Mouse (Mus musculus) right cerebral cortex, postnatal 36 days (tissue): ENCODE data around the gene Klc4.

Source experiments
- DNase-seq, 2 experiments: peaks; one replicate each; pipeline ENCODE4 v3.0.0; 2022; ENCODE audit warnings: low spot score in 2 of 2, mixed read lengths in 1 of 2

The Klc4 gene

DNA sequence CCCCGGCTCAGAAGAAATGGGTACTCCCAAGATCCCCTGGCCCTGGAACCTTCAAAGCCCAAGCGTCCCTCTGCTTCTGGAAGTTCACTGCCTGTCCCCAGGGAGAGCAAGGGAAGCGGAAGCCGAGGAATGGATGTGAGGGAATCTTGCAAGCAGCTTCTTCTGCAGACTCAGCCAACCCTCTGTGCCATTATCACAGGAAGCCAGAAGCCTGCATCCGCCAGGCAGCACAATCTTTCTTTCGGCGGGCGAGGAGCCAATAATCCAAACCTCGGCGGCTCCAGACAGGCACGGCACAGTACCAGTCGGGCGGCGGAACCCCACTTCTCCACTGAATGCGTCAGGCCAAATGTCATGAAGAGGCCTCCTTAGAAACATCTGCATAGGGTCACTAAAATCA lies 24.5 kb downstream of the Klc4 start:
- peak in 1 of 2 experiments; percentile 46 for DNase-seq

DNA sequence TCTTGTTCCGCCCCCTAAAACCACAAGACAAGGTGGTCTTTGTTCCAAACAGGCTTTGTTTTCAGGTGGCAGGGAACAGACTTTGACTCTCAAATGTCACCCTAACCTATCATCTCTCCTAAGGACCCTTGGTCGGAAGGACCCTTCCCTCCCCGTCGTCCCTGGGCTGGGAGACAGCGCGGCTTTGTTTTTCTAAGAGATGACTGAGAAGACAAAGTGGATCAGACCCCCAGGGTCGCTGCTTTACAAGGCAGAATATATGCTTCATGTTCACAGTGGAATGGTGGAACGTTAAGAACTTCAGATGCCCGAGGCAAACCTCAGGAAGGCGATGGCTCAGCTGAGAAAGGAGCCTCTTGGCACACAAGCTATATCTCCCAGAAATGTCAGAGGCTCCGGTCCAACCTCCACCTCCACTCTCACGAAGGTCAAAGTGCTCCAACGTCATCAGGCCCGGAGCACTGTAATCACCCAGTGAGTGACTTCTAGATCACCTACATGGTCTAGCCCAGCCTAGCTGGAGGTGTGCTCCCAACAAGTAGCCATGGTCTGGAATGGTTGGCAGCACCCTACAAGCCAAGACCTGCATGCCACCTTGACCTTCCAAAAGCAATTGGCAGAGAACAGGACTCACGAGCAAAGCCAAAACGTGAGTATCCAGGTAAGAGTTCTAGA lies 26.0 kb downstream of the Klc4 start:
- DNase-seq: no peak

DNA sequence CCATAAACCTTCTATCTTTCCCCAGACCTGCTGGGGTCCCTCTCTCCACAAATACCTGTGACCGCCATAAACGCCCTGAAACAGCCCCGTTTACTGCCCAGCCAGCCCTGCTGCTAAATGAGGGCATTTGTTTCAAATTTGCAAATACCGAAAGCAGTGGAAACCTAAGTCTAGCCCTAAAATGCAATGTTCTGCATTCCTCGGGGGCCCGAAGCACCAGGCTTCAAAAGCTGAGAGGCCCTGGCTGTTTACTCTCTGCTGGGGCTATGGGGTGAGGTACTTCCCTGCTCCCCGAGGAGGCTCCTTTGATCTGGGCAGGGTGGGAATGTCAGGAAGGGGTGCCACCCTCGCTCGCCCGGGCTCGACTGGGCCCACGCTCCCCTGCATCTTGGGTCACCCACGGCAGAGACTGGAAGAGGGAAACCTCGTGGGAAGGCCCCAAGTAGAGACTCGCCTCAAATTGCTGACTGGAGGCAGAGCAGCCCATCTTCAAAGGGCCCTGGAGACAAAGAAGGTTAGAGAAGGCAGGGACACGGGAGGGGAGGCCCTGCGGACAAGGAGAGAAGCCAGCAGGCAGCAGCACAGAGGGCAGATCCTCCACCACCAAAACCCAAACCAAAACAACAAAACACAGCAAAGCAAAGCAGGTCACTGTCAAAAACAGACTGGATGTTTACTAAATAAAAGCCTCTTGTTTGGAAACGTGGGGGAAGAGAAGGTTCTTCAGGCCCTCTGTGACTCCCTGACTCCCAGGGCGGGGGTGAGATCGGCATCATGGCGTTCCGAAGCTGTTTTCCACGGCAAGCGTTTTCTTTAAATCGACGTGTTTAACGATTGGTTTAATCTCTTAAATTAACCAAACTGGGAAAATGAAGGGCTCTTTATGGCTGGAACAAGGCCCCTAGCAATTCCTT lies 26.8 kb downstream of the Klc4 start:
- no peak for DNase-seq

DNA sequence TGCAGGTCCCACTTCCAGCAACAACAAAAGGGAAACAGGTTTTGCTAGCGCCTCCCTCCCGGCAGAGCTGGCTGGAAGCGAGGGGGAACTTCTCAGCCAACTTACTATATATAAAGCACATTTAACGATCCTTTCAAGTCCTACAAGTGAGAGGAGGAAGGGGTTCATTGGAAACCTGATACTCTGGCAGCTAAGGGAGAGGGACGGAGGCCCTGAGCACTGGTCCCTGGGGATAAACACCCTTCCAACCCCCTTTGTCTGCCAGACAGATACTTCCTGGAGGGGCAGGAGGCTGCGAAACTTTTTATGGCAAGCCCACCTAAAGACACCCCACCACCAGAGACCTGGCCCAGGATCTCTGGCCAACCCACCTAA lies 27.4 kb downstream of the Klc4 start:
- no peak for DNase-seq

DNA sequence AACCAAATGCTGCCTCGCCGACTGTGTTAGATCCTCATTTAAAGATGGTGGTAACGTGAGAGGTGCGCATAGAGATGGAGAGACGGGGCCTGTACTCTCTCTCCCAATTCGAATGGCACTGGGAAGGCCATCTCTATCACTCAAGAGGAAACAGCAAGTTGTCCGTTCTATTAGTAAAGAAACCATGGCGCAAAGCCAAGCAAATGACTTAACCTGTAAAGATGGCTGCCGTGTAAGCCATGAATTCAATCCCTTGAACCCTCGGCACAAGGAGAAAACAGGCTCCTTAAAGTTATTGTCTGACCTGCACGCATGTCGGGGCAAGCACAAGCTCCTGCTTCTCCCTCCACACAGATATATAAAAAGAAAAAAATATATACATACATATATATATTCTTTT lies 28.0 kb downstream of the Klc4 start:
- DNase-seq: no peak

DNA sequence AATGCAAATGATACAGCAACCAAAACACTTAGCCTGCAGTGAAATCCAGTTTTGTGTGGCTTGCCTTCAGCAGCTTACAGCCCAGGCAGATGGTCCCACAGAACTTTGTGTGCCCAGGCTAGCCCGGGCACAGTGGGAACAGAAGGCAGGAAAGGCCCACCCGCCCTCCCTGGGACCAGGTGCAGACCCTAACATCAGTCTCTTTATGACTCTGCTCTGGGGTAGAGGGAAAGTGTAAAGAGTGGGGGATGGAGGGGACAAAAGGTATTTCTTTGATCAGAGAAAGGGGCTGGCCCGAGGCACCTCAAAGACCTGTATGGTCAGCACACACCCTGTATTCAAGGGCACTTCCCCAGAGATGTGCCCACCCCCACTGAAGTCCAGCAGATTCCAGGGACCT lies 32.6 kb downstream of the Klc4 start:
- no peak for DNase-seq

DNA sequence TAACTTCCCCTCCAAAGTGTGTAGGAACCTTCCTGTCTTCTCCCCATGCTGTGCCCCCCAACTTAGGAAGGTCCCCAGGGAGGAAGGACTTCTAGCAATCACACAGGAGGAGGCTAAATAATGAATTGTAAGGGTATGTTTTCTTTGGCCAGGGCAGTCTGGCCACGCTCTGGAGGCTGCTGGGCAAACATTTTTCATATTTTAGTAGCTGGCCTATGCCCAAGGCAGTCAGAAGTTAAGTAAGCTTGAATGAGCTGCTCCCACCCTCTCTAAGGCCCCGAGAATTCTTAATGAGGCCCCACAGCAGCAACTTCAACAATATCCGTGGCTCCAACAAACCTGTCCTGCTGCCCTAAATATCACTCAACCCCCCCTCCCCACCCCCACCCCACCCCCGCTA lies 33.0 kb downstream of the Klc4 start:
- no peak for DNase-seq

DNA sequence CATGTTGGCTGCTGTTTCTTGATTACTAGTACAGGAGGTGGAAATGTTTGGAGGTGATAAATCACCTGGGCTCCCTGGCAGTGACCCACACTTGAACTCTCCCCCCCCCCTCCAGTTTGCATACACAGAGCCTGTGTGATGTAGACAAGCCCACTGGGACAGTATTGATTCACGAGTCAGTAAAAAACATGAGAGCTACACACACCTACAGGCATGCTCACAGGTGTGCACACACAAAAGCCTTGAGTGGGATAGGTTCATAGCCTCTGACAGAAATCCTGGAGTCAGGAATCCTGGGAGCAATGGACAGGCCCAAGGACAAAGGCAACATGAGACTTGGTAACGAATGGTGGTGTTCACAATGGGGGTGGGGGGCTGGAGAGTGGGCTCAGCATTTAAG lies 33.6 kb downstream of the Klc4 start:
- no peak for DNase-seq

DNA sequence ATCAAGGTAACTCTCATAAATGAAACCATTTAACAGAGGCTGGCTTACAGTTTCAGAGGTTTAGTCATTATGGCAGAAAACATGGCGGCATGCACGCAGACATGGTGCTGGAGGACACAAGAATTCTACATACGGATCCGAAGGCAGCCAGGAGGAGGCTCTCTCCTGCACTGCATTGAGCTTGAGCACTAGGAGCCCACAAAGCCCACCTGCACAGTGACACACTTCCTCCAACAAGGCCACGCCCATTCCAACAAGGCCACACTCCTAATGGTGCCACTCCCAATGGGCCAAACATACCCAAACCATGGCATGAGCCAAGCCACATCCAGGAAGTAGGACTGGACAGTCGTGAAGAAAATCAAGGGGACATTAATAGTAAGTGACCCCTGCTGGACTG lies 34.5 kb downstream of the Klc4 start:
- no peak for DNase-seq

DNA sequence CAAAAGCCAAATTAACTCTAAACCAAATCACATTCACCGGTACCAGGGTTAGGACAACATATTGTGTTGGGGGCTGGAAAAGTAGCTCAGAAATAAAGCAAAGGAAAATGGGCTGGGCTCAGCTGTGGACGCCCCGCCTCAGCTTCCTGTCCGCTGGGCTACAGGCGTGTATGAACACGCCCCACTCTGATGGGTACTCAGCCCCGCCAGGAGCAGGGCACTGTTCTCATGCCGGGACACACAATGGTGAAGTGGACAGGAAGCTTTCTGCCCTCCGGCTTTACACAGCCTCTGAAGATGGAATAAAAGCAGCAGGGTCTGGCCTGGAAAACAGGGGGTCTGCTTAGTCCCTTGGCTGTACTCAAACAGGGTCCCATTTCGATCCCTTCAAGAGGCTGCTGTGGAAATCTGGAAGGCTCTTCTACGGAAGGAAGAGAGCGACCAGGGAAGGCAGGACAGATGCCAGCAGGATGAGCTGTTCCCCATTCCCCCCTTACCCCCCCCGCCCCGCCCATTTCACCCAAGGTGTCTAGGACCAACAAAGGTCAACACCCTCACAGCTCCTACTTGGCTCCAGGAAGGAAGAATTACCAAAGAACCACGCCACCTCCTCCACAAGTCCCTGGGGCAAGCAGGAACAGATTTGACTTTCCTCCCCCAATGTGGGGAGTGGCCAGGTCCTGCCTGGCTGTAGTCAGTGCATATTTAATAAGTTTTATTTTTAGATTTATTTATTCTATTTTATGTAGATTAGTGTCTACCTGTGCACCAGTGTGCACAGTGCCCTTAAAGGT lies 35.9 kb downstream of the Klc4 start:
- no peak for DNase-seq

DNA sequence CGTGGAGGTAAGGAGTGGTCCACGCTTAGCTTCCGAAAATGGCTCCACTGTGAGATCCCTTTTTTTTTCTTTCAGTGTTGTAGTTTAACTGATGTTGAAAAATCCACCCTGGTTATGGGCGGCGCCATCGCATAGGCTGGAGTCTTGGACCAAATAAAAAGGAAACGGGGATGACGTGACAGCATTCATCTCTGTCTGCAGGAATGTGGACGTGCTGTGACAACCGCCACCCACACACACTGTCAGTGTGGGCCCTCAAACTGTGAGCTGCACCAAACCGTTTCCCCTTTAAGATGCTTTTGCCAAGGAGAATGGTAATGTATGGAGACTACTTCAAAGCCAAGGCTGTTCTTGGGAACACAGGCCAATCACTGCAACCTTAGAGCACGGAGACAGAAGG lies 39.8 kb downstream of the Klc4 start:
- peak; percentile 43 to 69 for DNase-seq

DNA sequence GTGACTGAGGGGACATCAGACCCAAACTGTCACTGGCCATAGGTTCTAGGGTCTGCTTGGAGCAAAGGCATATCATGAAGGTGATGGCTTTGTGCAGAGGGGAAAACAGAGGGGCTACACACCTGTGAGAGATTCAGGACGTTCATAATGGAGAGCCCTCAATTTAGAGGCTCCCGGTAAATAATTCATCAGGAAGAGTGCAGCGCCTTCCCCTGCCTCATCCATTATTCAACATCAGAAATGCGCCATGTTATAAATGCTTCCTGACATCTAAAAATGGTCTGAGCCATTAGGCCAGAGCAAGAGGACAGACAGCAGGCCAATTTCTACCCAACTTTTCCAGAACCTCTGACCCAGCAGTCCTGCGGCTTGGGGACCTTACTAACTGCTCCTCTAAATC lies 40.7 kb downstream of the Klc4 start:
- DNase-seq: no peak

DNA sequence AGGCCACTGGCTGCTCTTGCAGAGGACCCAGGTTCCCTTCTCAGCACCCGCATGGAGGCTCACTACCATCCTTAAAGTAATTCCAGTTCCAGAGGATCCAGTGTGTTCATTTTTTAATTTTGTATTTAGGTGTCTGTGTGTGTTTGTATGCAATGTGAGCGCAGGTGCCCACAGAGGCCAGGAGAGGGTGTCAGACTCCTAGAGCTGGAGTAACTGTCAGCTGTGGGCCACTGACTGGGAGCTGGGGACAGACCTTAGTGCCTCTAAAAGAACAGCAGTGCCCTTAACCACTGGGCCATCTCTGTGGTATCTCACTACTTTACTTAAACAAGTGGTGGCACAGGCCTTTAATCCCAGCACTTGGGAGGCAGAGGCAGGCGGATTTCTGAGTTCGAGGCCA lies 42.6 kb downstream of the Klc4 start:
- no peak for DNase-seq

DNA sequence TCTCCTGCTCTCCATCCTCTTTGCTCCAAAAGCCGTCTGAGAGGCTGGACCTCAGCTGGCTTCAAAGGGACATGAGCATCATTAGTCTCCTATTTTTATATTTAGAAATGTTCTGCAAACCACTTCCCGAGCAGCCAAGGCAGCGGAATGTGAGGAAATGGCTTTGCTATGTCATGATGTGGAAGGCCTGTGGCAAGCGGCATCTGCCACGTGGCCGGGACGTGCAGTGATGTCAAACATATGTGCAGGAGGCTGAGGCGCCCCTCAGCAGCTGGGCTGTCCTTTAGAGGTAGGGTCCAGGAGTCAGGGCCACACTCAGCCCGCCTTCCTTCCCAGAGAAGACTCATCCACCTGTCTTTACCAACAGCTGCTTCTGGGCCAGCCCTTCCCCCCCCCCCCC lies 43.6 kb downstream of the Klc4 start:
- DNase-seq: no peak

DNA sequence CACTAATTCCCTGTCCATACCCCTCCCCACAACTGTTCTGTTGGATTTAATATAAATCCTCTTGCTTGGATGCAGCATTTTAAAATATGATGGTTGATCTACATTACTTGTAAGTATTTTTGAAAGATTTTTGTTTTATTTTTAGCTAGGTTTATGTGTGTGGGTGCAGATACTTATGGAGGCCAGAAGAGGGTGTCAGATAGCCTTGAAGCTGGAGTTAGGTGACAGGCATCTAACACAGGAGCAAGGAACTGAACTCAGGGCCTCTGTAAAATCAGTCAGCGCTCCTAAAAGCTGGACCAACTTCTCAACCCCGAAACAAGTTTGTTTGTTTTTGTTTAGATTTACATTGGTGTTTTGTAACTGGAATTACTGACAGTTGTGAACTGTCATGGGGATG lies 45.3 kb downstream of the Klc4 start:
- no peak for DNase-seq

DNA sequence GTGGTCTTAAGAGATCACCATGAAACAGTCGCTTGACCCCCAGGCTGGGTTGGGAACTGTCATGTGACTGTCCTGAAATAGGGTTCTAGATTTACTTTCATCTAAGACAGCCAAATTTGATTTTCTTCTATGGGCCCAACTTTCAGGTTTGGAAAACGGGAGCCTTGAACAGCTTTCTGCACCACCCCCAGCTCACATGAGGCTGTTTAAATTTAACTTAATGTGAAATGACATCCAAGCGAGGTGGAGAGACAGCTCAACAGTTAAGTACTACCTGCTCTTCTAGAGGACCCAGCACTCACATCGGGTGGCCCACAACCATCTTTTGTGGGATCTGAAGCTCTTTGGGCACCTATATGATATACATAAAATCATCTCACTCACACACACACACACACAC lies 46.9 kb downstream of the Klc4 start:
- DNase-seq: no peak

DNA sequence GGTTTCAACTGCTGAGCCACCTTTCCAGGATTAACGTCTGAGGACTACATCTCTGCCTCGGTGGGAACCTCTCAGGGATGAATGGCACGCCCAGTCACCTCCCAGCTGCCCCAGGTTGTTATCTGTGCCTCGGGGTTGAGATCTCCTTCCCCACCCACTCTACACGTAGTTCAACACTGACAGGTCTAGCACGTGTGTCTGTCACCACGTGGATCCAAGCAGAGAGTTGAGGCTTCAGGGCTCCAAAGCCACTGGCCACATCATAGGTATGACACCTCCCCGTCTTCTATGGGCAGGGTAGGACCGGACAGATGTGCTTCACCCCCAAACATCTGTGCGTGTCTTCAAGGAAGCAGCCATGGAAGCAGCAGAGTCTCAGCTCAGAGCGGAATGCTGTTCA lies 47.9 kb downstream of the Klc4 start:
- no peak for DNase-seq

DNA sequence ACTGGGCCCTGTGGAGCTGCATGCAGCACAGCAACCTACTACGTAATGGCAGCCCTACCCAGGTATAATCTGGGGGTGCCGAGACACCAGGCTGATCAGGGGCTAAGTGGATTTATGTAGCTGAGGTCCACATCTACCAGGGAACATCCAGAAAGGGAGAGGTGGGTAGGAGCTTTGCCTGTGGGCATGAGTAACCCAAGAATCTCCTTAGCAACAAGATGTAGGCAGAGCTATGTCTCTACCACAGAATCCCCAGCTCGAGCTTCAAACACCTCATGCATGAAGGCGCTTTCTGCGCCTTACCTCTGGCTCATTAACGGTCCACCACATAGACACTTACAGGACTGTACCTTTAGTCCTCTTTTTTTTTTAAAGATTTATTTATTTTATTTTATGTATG lies 50.5 kb downstream of the Klc4 start:
- DNase-seq: no peak

DNA sequence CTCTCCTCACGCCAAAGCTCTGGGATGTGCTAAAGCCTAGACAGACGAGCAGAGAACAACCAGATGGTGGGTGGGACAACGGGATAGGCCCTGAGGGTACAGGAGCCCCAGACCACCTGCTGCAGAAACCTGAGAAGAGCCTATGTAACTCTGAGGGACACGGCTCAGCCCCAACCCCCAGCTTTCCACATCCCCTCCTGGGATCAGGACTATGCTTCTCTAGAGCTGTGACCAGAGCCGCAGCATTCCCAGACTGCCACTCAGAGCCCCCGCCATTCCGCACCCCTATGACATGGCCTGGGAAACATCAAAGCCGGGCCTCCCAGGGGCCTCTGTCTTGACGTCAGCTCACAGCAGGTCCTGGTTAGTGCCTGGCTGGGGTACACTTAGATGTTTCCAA lies 51.2 kb downstream of the Klc4 start:
- DNase-seq: no peak

DNA sequence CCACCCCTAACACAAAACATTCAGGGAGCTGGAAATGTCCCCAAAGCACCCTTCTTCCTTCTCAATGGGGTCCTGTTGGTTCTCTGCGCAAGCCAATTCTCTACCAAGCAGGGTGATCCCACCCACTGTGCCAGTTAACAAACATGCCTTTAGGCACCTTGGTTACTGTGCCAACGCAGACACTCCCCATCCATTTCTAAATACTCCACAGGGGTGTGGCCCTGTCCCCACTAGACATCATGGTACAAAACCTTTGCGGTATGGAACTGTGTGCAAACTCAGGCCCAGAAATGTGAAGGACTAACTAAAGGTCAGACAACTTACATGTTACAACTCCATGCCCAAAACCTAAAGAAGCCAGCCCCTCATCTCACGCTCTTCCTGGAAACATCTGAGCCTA lies 52.7 kb downstream of the Klc4 start:
- no peak for DNase-seq

DNA sequence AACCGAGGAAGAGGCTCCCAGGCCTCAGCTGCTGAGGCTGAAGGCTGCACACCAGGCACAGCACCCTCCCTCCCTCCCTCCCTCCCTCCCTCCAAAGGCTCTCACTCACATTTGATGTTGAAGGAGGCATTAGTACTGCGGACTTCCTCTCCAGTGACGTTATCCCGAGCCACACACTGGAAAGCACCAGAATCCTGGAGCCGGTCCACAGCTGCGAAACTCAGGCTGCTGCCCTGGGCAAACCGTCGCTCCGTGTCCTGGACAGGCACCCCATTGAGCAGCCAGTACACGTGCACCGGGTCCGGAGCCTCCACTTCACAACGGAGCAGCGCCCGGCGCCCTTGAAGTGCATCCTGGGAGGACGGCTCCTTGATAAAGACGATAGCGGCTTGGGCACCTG lies 54.4 kb downstream of the Klc4 start:
- no peak for DNase-seq

DNA sequence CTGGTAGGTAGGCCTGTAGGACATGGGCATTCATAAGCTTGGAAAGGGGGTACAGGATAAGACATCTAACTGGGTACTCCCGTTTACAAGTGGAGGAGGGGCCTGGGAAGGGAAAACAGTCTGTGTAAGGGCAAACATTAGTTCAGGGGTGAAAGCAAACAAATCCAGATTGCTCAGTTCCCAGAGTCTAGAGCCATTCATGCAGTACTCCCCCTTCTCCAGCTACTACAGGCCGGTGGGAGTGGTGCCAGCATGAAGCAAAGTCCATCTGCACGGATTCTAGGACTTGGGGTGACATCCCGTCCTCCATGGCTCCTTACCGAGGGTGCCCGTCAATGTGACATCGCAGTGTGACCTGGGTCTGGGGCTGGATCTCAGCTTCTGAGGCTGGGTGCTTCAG lies 55.4 kb downstream of the Klc4 start:
- DNase-seq: no peak
